Mouse (Mus musculus) embryo, embryonic 11 days (tissue): ENCODE results near the gene Ppp1r12c.

ENCODE experiments used
- DNase-seq: peaks from one replicate; pipeline ENCODE4 v3.0.0-alpha.2; 2015

Gene Ppp1r12c

DNA sequence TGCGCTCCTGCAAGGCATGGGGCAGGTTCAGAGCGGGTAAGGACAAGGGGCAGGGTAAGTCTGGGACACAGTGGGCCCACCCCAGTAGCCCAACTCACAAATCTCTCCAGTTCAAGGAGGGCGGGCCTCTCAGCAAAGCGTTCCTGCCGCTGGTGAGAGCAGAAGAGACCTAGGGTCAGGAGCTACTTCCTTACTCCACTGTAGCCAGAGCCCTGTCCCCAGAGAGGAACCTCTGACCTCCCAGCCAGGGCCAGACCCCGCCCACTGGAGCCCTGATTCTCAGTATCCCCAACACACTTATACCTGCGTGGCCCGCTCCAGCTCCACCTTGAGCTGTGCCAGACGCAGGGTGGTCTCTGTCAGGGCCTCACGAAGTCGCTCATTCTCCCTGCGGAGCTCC is 19.2 kb downstream of the Ppp1r12c start:
- no peak for DNase-seq

DNA sequence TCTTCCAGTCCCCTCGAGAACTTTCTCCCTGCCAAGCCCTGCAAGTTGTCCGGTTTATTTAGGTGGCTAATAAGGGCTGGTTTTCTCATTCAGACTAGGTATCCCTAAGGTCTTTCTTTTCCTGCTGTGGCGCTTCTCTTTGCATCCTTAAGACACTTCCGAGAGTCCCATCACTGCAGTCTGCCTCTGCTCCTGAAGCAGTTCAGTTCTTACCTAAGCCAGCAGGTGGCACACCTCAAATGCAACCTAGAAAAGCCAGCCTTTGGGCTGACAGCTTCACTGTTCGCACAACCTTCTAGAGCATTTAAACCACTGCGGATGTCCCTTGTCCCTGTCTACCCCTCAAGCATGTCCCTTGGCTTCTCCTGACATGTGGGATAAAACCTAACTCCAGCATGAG is 21.8 kb downstream of the Ppp1r12c start:
- peak; percentile 64 for DNase-seq

DNA sequence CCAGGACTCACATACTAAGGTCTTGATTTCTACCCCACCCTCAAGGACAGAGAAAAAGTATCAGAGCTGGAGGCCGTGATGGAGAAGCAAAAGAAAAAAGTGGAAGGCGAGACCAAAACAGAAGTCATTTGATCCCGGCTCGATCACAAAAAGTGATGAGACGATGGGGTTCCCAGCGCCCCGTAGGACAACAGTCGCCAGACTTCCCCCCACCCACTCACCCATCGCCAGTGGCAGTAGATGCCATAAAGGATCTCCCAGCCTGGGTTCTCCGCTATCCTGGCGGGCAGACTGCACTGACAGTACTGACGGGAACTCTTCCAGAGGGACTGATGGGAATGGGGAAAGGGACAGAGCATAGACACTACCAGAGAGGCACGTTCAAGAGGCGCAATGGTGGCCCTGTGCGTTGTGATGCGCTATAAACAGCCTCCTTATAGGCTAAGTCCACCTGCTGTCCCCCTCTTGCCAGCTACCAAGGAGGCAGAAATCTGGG is 22.6 kb downstream of the Ppp1r12c start:
- no peak for DNase-seq

DNA sequence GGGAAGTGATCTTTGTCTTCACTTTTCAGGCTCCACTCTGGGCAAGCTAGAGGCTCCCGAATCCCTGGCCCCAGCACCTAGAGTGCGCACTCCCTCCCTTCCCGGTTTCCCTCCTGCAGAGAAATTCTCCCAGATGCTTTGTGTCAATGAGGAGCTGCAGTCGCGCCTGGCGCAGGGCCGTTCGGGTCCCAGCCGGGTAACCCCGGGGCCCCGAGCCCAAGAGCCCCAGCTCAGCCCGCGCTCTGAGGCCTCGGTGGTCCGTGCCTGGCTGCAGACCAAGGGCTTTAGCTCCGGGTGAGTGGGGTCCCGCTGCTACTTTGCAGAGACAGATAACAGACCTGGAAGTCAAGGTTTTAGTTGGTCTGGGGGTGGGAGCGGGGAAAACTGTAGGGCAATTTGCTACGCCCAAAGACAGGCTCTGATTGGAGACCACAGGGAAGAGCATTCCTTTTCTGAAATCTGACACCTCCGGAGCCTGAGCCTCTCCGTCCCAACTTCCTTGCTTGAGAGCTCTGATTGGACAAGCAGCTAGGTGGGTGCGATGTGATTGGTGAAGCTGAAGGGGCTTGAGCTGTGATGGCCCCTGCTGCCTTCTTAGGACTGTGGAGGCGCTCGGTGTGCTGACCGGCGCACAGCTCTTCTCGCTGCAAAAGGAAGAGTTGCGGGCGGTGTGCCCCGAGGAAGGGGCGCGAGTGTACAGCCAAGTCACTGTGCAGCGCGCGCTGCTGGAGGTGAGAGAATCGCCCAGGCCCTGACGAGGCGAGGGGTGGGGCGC is 23.3 kb downstream of the Ppp1r12c start:
- peak; percentile 94 for DNase-seq

DNA sequence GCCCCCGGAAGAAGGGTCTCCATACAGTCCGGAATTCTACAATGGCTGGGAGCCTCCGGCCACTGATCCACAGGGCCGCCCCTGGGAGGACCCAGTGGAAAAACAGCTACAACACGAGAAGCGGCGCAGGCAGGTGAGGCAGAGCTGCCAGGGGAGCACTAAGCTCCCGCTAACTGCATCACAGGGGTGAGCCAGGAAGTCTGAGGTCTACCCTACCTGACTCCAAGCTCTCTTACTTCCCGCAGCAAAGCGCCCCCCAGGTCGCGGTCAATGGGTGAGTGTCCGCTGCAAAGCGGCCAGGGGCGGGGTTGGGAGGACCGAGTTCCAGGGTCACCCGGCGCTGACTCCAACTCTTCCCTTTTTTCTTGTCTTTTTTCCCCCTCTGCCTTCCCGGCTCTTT is 27.5 kb downstream of the Ppp1r12c start:
- DNase-seq, result no peak

DNA sequence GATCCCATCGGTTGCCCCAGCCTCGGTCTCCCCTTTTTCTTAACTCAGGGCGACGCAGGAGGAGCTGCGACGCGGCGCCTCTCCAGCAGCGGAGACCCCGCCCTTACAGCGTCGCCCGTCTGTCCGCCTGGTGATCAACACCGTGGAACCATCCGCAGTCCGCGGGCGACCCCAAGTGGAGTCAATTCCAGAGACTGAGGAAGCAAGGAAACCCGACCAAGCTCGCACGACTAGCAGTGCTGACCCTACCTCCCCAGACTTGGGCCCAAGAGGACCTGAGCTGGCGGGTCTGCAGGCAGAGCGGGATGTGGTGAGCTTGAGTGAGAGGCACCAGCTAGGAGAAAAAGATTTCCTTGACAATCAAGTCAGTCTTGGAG is 30.3 kb downstream of the Ppp1r12c start:
- DNase-seq, result peak; percentile 89

DNA sequence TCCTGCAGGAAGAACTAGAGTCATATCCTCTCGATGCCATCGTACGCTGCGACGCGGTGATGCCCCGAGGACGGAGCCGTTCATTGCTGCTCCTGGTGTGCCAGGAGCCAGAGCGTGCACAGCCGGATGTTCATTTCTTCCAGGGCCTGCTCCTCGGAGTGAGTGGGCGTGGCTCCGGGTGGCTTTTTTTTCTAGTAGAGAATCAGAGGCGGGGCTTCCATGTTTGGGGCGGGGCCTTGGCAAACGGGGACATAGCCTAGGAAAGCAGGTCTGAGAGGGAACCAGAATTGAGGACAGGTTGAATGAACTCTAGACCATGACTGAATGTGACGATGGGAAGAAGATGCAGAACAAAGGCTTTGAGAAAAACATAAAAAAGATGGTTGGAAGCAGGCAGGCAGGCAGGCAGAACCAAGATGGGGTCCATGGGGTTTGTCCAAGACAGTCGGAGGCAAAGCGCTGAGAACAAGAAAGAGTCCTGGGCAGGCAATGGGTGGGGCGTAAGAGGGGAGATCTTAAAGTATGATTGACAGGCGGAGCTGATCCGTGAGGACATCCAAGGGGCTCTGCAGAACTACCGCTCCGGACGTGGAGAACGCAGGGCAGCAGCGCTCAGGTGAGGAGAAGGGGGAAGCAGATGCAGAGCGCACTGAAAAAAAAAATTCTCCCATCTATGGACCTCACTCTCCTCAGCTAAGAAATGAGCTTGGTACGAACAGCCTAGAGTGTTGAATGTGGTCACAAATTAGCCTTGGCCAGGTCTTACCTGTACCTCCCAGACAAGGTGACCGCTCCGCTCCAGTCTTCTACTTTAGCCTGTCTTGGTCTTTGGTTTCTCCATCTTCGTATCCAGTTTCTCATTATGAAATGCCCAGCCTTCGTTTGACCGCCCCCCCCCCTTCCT is 31.0 kb downstream of the Ppp1r12c start:
- DNase-seq, result peak; percentile 84

DNA sequence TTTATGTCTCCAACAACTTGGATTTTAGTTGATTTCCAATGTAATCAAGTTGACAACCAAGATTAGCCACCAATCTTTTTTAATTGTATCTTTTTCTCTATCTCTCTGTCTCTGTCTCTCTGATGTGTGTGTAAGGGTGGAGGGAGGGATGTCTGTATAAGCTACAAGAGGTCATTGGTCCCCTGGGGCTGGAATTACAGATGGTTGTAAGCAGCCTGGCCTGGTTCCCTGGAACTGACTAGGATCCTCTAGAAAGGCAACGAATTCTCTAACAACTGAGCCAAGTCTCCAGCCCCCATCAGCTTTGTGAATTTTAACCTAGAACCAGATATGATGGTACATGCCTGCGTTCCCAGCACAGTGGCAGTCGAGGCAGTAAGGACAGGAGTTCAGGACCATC is 33.7 kb downstream of the Ppp1r12c start:
- no peak for DNase-seq

DNA sequence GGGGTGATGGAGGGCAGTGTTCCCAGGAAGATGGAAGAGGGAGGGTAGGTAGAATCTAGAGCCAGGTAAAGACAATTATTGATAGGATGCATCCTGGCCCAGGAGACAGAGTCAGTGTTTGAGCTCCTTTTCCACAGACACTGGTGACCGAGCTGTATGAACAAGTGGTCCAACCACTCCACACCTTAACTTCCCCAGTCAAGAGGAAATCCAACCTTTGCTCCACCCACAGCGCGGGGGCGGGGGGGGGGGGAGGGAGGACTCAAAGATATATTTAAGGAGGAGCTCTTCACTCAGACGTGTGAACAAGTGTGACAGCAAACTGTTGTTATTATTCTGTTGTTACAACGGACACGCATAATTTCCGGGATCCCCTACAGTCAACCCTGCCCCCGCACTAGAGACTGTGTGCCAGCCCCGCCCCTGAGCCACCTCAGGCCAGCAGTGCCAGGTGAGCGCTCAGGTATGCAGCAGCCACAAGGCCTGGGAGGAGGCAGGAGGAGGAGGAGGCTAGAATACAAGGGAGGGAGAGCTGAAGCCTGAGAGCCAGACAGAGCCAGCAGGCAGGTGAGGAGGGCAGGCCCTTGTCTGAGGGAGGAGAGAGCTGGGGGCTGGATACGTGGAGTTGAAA is 37.2 kb downstream of the Ppp1r12c start:
- DNase-seq, result no peak

DNA sequence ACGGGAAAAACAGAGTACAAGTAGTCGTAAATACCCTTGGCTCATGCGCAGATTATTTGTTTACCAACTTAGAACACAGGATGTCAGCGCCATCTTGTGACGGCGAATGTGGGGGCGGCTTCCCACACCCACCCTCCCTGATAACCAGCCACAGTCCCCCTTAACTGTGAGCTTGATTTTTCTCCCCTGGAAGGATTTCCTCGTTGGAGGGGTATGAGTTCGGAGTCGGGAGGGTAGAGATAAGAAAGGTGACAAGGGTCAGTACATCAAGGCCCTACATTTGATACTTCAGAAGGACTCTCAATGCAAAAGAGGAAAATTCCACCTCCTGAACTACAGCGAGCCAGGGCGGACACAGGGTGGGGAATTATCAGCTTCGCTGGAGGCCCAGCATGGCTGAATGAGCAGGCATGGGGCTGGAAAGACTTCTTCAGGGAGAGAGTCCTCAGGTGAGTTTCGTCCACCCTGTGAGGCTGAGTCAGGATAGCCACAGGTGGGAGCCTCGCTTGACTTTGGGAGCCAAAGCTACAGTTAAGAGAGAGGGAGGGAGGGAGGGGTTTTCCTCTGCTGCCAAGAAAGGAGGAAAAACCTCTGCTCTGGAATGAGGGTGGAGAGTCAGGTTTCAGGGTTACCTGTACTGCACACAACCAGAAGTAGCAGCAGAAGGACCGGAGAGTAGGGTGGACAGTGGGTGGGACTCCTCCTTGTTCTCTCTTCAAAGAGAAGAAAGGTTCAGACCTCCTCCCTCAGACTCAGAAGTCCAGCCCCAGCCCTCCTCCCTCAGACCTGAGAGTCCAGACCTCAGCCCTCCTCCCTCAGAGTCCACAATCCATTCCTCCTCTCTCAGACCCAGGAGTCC is 40.7 kb downstream of the Ppp1r12c start, which contains the start of gene Eps8l1:
Eps8l1 (plus strand) TSS at position 99 of the 859 bp plus-strand sequence.
- no peak for DNase-seq

DNA sequence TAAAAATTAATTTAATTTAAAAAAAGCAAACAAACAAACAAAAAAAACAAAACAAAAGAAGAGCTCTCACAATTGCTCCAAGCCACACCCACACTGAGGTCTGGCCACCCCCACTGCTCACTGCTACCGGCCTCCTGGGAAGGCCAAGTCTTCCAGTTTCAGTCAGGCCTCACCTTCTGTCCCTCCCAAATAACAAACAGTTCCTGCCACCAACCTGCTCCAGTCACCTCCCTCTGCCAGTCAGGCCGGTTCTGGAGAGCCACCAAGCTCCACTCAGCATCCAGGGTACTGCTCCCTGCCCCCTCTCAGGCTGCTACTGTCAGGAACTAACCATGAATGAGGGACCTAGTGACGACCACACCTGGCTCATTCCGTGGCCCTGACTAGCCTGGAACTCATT is 48.8 kb downstream of the Ppp1r12c start:
- no peak for DNase-seq

DNA sequence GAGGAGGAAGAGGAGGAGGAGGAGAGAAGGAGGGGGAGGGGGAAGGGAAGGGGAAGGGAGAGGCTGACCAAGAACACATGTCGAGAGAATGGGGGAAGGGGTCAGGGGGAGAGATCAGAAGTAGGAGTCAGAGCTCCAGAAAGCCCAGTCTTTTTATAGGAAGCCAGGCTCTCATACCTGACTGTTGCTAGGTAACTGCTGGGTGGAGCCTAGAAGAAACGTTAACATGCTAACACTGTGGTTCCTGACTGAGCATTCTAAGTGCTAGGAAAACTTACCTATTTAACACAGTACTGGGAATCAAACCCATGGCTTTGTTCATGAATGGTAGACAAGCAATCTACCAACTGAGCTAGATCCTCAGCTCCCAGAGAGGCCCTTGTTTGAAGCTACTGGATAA is 52.3 kb downstream of the Ppp1r12c start:
- no peak for DNase-seq

DNA sequence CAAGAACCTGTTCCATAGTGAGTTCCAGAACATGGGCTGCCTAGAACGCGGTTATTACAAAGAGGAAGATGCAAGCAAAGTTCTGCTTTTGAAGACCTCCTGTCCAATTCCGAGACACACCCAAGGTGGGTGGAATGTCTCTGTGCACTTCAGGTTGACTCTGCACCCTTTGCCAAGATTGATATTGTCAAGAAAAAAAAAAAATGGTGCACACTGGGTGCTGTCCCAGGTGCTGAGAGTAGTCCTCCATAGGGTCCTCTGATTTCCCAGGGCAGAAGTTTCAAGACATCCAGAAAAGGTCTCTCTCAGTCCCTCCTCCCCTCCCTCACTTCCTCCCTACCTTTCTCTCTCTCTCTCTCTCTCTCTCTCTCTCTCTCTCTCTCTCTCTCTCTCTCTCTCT is 53.0 kb downstream of the Ppp1r12c start:
- no peak for DNase-seq

DNA sequence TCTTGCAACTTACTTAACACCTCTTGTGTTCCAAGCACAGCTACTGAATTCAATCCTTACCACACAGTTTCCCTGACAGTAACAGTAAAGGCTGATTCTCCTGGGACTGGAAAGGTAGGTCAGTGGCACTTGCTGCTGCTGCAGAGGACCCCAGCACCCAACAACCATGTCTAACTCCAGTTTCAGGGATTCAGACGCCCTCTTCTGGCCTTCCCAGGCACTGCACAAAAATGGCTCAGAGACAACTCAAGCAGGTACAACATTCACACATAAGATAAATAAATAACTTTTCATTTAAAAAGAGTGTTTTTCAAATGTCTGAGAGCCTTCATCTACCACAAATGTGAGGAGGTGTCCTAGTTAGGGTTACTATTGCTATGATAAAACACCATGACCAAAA is 54.3 kb downstream of the Ppp1r12c start:
- DNase-seq, result no peak

DNA sequence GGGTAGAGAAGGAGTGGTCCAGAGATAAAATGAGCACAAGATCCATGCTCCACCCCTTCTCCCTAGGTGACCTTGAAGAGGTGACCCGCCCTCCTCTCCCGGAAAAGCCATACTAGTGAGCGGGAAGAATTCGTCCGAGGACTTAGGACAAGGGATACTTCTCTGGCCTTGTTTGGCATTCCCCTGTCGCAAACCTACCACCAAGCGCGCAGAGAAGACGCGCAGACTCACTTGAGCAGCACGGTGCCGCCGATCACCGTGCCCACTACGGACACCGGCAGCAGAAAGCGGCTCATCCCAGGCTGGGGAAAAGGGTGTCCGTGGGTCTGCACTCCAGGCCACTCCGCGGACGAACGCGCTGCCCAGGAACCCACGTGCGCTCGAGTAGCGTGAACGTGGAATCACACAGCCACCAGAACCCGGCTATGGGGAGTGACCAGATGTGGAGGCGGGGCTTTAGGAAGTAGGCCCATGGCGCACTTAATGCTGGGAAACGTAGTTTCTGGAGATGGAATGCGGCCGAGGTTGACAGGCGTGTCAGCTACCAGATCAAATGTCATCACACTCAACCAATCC is 56.2 kb downstream of the Ppp1r12c start, which contains the start of gene Rdh13:
Rdh13 (minus strand) TSS at position 434 of the 576 bp plus-strand sequence.
- peak; percentile 96 for DNase-seq

DNA sequence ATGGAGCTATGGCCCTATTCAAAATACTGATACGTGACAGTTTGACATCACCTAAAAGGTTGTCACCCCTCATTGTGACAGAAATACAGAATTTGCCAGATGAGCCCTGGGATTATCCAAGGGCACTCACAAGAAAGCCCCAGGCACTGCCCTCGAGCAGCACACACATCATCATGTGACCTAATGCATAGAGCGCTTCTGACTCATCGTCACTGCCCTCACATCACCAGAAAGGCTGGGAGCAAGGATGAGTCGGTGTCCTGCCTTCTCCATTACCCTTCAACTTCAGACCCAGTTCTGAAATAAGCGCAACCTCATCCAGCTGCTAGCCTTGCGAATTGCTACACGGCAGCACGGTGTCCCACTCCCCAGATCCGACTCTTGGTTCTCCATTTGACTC is 60.9 kb downstream of the Ppp1r12c start:
- DNase-seq, result no peak

DNA sequence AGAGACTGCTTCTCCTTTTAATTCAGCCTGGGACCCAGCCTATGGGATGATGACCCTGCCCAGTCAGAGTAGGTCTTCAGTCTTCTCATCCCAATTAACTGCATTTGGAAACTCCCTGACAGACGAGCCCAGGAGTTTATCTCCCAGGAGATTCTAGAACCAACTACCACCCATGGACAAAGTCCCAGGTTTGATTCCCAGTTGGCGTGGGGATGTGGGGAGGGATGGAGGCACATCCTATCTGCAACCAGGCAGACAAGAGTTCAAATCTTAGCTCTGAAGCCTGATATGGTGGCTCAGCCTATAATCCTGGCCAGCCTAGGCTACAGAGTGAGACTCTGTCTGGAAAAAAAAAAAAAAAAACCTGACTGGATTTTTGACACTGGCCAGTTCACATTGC is 63.8 kb downstream of the Ppp1r12c start:
- DNase-seq, result no peak

DNA sequence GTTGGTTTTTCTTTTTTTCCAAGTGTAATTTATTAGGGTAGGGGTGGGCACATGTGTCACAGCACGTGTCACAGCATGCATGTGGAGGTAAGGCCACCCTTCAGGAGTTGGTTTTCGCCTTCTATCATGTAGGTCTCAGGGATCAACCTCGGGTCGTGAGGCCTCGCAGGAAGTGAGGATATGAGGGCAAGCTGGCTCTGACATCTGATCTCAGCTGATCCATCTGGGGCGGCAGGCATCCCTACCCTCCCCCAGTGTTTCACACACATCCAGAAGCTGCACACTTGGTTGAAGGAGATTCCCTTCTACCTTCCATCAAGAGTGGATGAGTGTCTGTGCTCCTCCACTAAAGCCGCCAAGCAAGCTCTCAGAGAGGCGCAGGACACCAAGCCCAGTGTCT is 69.5 kb downstream of the Ppp1r12c start:
- DNase-seq, result no peak

DNA sequence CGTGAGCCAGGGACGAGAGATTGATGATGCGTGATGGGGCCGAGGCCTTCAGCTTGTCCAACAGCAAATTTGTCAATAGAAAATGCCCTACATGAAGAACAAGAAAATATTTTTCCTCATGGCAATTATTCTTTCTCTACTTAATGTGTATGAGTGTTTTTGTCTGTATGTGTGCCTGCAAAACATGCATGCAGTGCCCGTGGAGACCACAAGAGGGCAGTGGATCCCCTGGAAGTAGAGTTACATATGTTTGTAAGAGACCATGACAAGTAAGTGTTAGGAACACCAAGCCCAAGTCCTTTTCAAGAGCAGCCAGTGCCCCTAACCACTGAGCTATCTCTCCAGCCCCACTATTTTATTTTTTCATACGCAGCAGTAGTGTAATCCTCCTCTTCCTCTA is 69.9 kb downstream of the Ppp1r12c start:
- peak; percentile 60 for DNase-seq
